Mouse (Mus musculus) C2C12 (cell line): Measurements from ENCODE around the gene Cd9. TPM values are rescaled to one million over a fixed set of nuclear protein-coding genes. Genes with fewer than 3 reads are reported as not detected.

ENCODE experiments used
- H3K27me3 ChIP-seq: one replicate; pipeline ENCODE4 v1.6.1; 2011; ENCODE audit not compliant: control insufficient read depth, insufficient read depth, insufficient read length
- H3K36me3 ChIP-seq: one replicate; pipeline ENCODE4 v1.6.1; 2011; ENCODE audit not compliant: control insufficient read depth, insufficient read depth
- H3K4me3 ChIP-seq: one replicate; pipeline ENCODE4 v1.5.1; 2011; ENCODE audit warnings: mild to moderate bottlenecking, control low read depth; ENCODE audit not compliant: poor library complexity, insufficient read depth, severe bottlenecking
- H3K79me2 ChIP-seq: one replicate; pipeline ENCODE4 v1.6.1; 2011; ENCODE audit not compliant: control insufficient read depth, insufficient read depth
- H3K79me3 ChIP-seq: one replicate; pipeline ENCODE4 v1.6.1; 2011; ENCODE audit warnings: low read depth, control low read depth
- H3ac ChIP-seq: one replicate; pipeline ENCODE3; 2011; ENCODE audit warnings: low read depth; ENCODE audit not compliant: control insufficient read depth, insufficient read length
- CEBPB ChIP-seq: IDR thresholded peaks from one replicate; pipeline ENCODE4 v1.6.1; 2011; ENCODE audit warnings: low read depth, mild to moderate bottlenecking, control low read depth, moderate library complexity
- CTCF ChIP-seq: IDR thresholded peaks from one replicate; pipeline ENCODE4 v1.5.1; 2011; ENCODE audit not compliant: control insufficient read depth, insufficient read depth, insufficient read length
- FOSL1 ChIP-seq: IDR thresholded peaks from one replicate; pipeline ENCODE4 v1.8.0; 2011; ENCODE audit warnings: mild to moderate bottlenecking, low read length; ENCODE audit not compliant: poor library complexity, insufficient read depth, severe bottlenecking
- MAX ChIP-seq: IDR thresholded peaks from one replicate; pipeline ENCODE4 v1.6.1; 2011; ENCODE audit warnings: mild to moderate bottlenecking, control low read depth
- MYOD1 ChIP-seq: IDR thresholded peaks from one replicate; pipeline ENCODE4 v1.6.1; 2011; ENCODE audit warnings: low read depth; ENCODE audit not compliant: control insufficient read depth, insufficient read length
- MYOG ChIP-seq: IDR thresholded peaks from one replicate; pipeline ENCODE4 v1.6.1; 2011; ENCODE audit not compliant: control insufficient read depth, insufficient read length; ENCODE audit errors: extremely low read depth
- USF1 ChIP-seq: IDR thresholded peaks from one replicate; pipeline ENCODE4 v1.6.1; 2011; ENCODE audit warnings: low read depth, mild to moderate bottlenecking, control low read depth, moderate library complexity
- polyA plus RNA-seq: library from polyadenylated mRNA; unstranded; fragments of >200 nt; fragmentation: generic; extraction: Trizol; gene quantifications from one replicate; pipeline ENCODE4 v1.2.1, GENCODE M21; 2012; ENCODE audit warnings: missing spikeins

Cd9 gene
- polyA plus RNA-seq, 1 experiment: 236 TPM

DNA sequence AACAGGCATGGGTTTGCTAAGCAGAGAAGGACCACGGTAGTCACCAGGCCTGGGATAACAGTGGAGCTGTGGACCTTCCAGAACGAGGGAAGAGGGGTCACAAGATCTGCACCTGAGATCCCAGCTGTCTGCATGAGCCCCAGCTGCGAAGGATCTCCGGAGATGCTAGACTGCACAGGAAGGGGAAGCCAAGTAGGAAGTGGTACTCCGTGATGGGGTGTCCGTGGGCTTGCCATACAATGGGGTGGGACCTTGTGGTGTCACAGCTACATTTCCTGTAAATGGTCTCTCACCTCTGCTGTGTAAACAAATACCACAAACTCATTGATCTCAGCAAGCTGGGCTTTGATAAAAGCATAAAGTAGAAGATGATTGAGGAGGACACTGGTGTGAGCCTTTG lies 29.4 kb upstream of the Cd9 start:
- no peaks in the 10 kb centered on the region for H3K79me2 ChIP-seq
- H3K36me3 ChIP-seq: no peaks in the 10 kb centered on the region
- no peaks in the 10 kb centered on the region for H3K27me3 ChIP-seq
- no peak overlapping the region for H3ac ChIP-seq
- no peak overlapping the region for H3K4me3 ChIP-seq
- H3K79me3 ChIP-seq: no peaks in the 10 kb centered on the region
- TF ChIP-seq MYOG: no peak
- TF ChIP-seq MAX: no peak
- no peak for TF ChIP-seq CEBPB
- no peak for TF ChIP-seq CTCF
- no peak for TF ChIP-seq FOSL1
- no peak for TF ChIP-seq USF1
- TF ChIP-seq MYOD1: no peak

DNA sequence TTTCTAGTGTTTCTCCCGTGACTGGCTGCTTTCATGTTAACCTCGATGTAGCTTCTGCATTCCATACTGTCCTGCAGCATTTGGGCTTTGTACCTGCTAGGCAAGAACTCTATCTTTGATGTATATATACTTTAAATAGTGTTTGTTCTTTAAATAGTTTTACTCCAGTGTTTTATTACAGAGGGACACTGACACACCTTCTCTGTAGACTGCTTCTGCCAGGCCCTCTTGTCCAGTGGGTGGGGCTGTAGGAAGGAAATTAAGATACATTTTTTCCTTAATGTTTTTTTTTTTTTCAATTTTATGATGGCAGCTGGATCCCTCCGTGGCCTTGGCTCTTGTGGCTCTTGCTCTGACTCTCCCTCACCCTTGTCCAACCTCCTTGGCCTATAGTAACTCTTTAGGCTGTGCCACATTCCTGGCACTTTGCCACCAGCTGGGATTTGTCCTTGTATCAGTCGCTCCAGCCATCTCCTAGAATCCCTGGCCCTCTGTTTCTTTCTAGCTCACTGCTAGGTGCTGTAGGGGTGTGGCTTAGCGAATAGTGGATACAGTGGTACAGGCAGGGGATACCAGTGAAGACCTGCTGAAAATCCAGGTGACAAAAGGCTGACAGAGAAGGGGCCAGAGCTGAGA lies 27.1 kb upstream of the Cd9 start:
- Histone ChIP-seq H3K79me2 (no peaks in the 10 kb centered on the region), H3K36me3 (no peaks in the 10 kb centered on the region), H3K79me3 (no peaks in the 10 kb centered on the region), H3K27me3 (no peaks in the 10 kb centered on the region), H3K4me3 (no peak overlapping the region), H3ac (no peak overlapping the region)
- TF ChIP-seq MAX (no peak), USF1 (no peak), FOSL1 (no peak)

GRCm38 (mm10) chr6:125515503-125516315 lies 21.1 kb upstream of the Cd9 start:
- Histone ChIP-seq H3K36me3 (no peaks in the 10 kb centered on the region), H3K79me3 (no peaks in the 10 kb centered on the region), H3K4me3 (no peak overlapping the region), H3ac (no peak overlapping the region), H3K27me3 (no peaks in the 10 kb centered on the region), H3K79me2 (no peaks in the 10 kb centered on the region)
- TF ChIP-seq CEBPB (no peak), MYOD1 (no peak), MYOG (no peak), MAX (no peak), FOSL1 (no peak), CTCF (no peak), USF1 (no peak)

DNA sequence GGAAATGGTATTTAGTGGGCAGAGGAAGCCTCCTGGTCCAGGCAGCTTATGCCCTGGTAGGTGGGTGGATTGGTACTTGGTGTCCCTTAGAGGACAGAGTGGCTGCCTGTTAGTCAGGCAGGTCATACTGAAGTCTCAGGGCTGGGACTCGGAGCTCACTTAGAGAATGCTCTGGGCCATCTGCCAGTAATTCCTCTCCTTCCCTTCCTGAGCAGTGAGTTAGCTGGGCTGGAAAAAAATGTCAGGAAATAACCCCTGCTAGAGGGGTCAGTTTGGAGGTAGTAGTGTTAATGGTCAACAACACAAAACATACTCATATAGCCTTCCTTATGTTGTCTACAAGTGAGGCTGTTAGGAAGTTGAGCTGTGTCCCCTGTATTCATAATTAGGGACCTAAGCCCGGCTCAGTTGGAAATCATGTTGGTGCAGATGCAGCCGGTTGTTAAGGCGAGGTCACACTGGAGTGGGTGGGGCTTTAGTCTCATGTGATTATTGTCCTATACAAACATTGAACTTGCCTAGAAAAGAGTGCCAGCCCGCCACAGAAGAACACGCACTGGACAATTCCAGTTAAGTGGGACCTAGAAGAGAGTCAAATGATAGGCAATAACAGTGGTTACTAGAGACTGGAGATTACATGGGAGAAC lies 18.5 kb upstream of the Cd9 start:
- Histone ChIP-seq H3ac (no peak overlapping the region), H3K79me2 (no peaks in the 10 kb centered on the region), H3K36me3 (no peaks in the 10 kb centered on the region), H3K27me3 (no peaks in the 10 kb centered on the region), H3K79me3 (no peaks in the 10 kb centered on the region), H3K4me3 (no peak overlapping the region)
- TF ChIP-seq CTCF (no peak), CEBPB (no peak), FOSL1 (no peak), MYOG (no peak), MYOD1 (no peak), USF1 (no peak), MAX (no peak)

DNA sequence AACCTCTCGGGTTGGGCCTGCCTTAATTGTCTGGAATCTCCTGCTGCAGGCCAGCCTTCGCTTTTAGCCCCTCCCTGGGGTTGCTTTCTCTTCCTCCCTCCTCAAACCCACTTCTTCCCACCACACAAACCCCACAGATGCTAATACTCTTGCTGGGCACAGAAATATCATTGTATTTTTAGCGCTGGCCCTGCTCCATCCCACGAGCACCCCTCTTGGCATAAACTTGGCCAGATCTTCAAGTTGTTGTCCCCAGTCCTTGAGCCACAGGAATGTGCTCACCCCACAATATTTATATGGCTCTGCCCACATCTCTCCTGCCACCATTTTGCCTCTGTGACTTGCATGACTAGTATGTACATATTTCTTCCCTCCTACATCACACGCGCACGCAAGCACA lies 16.6 kb upstream of the Cd9 start:
- Histone ChIP-seq H3K36me3 (no peaks in the 10 kb centered on the region), H3ac (no peak overlapping the region), H3K79me2 (no peaks in the 10 kb centered on the region), H3K79me3 (no peaks in the 10 kb centered on the region), H3K27me3 (no peaks in the 10 kb centered on the region), H3K4me3 (no peak overlapping the region)
- no peak for TF ChIP-seq FOSL1
- no peak for TF ChIP-seq CEBPB
- TF ChIP-seq USF1: no peak
- no peak for TF ChIP-seq CTCF
- no peak for TF ChIP-seq MYOG
- TF ChIP-seq MAX: no peak
- no peak for TF ChIP-seq MYOD1
